Mouse (Mus musculus): ENCODE results near the gene Atp8b4.

- no peak for TF ChIP-seq CTCF (IDR thresholded peaks at IDR 0.05; ENCODE audit: insufficient read depth, low read length)
- TF ChIP-seq POLR2A (IDR thresholded peaks at IDR 0.05; ENCODE audit: borderline replicate concordance, extremely low read depth, low read depth, low read length) = no peak
Measured at GRCm38 (mm10) chr2:126358741-126359140, 141.7 kb downstream of the Atp8b4 start.
